Mouse (Mus musculus): Measurements from ENCODE around the gene Trim45.
A peak's percentile ranks its signal among the peaks of the same experiment; 100 is the strongest.

- TF ChIP-seq POLR2A (IDR thresholded peaks at IDR 0.05; ENCODE audit: insufficient read depth, low read depth, low read length) (no peak), CTCF (IDR thresholded peaks at IDR 0.05) (peak; percentile 85)
Measured at GRCm38 (mm10) chr3:100916844-100917243, 5.2 kb upstream of the Trim45 start.

Measured in heart, adult 2 months (tissue).